Mouse (Mus musculus) liver, embryonic 14.5 days (tissue): Measurements from ENCODE around the gene A930033H14Rik. TPM values are rescaled to one million over a fixed set of nuclear protein-coding genes. Genes with fewer than 3 reads are reported as not detected.

Source experiments
- ATAC-seq: fragments of 200-750 bp; cut with Nextera tagmentation; 2 replicates; pipeline ENCODE4 v1.8.0; 2017; ENCODE audit warnings: moderate number of reproducible peaks, mild to moderate bottlenecking, moderate library complexity; ENCODE audit not compliant: insufficient read depth
- DNase-seq, 3 experiments: peaks; one replicate each; pipeline ENCODE4 v3.0.0-alpha.2; 2012 to 2013; ENCODE audit warnings: low read depth in 3 of 3, low spot score in 3 of 3
- H3K27ac ChIP-seq: fragments of 300-500 bp; sonication (generic); 2 replicates; pipeline ENCODE4 v1.5.1; 2014; ENCODE audit warnings: moderate library complexity, mild to moderate bottlenecking, control low read depth, inconsistent platforms
- H3K27me3 ChIP-seq: fragments of 300-500 bp; sonication (generic); 2 replicates; pipeline ENCODE4 v1.6.1; 2014; ENCODE audit warnings: mild to moderate bottlenecking, low read length, moderate library complexity; ENCODE audit not compliant: control insufficient read depth, insufficient read depth
- H3K36me3 ChIP-seq: fragments of 300-500 bp; sonication (generic); replicated peaks from 2 replicates; pipeline ENCODE4 v1.6.1; 2014; ENCODE audit warnings: low read depth; ENCODE audit not compliant: control insufficient read depth, insufficient read depth
- H3K4me1 ChIP-seq, 2 experiments: fragments of 200-500 bp in 1 of 2; fragments of 300-500 bp in 1 of 2; sonication (generic) in 1 of 2; replicated peaks; 2 replicates each; pipeline ENCODE4 v1.6.1; 2012 to 2014; ENCODE audit warnings: antibody characterized with exemption in 1 of 2, inconsistent platforms in 1 of 2, low read length in 1 of 2; ENCODE audit not compliant: control insufficient read depth in 2 of 2, insufficient read depth in 2 of 2
- H3K4me2 ChIP-seq: fragments of 300-500 bp; sonication (generic); 2 replicates; pipeline ENCODE4 v1.6.1; 2014; ENCODE audit warnings: low read depth, mild to moderate bottlenecking, control low read depth, moderate library complexity
- H3K4me3 ChIP-seq, 2 experiments: fragments of 200-500 bp in 1 of 2; fragments of 300-500 bp in 1 of 2; sonication (generic) in 1 of 2; 2 replicates each; pipeline ENCODE4 v1.5.1; 2012 to 2014; ENCODE audit warnings: low read depth in 2 of 2, low read length in 2 of 2, mild to moderate bottlenecking in 2 of 2, control low read depth in 1 of 2, inconsistent platforms in 1 of 2, moderate library complexity in 1 of 2; ENCODE audit not compliant: insufficient read depth in 1 of 2
- H3K9ac ChIP-seq: fragments of 300-500 bp; sonication (generic); replicated peaks from 2 replicates; pipeline ENCODE4 v1.6.1; 2014; ENCODE audit warnings: mild to moderate bottlenecking, control low read depth, moderate library complexity
- H3K9me3 ChIP-seq: fragments of 300-500 bp; sonication (generic); 2 replicates; pipeline ENCODE4 v1.6.1; 2016; ENCODE audit warnings: low read length, mixed read lengths; ENCODE audit not compliant: control insufficient read depth
- CTCF ChIP-seq: IDR thresholded peaks from 2 replicates; pipeline ENCODE4 v1.5.1; 2016; ENCODE audit warnings: antibody characterized with exemption, low read depth, control low read depth
- EP300 ChIP-seq: IDR thresholded peaks from 2 replicates; pipeline ENCODE4 v1.6.1; 2016; ENCODE audit warnings: antibody characterized with exemption, low read depth
- WGBS: fragments of 180-500 bp; shearing (Covaris S2); extraction: QIAGEN DNeasy Blood & Tissue Kit; methylation state at CpG from one replicate; pipeline ENCODE4 v1.1.7; 2014; ENCODE audit not compliant: insufficient replicate concordance; 5-methylcytosine and 5-hydroxymethylcytosine counted together
- polyA plus RNA-seq, 2 experiments: library from polyadenylated mRNA; depleted of rRNA in 1 of 2; stranded (reverse) in 1 of 2; unstranded in 1 of 2; fragments of >200 nt; fragmentation: Nextera tagmentation in 1 of 2; extraction: Ambion mirVana in 1 of 2; gene quantifications; 2 replicates each; pipeline versions ENCODE4 v1.2.1 to v1.2.3; 2012 to 2014

Gene A930033H14Rik
- polyA plus RNA-seq, 2 experiments: 0.18 to 0.51 TPM

DNA sequence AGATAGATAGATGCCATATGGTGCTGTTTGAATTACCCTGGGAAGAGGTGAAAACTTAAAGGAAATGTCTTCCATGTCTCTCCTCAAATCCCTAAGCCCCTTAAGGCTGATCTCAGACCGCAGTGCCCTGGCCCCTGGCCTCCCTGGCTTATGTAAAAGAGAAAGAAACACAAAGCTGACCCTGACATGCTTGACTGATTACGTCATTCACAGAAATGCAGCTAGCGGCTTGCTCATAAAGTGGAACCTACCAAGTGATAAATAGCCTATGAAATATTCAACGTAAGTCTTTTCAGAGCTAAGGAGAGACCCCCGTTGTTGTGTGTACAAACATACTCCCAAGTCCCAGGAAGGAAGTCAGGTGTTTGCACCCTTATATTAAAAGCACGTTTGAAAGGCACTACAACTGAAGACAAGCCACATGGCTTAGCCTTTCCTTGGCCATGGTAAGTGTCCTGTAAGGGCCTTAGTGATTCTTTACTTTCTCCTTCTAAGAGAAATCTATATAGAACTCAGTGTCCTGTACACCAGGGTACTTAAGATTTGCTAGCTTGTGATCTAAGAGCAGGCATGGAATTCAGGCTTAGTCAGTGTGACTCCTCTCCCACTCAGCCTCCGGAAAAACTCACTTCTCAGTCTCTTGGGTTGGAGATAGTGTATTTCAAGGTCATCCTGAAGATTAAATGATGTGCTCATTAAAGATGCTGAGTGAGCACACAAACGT is 8.1 kb downstream of the A930033H14Rik start:
- DNase-seq: no peak
- TF ChIP-seq CTCF (no peak), EP300 (no peak)

DNA sequence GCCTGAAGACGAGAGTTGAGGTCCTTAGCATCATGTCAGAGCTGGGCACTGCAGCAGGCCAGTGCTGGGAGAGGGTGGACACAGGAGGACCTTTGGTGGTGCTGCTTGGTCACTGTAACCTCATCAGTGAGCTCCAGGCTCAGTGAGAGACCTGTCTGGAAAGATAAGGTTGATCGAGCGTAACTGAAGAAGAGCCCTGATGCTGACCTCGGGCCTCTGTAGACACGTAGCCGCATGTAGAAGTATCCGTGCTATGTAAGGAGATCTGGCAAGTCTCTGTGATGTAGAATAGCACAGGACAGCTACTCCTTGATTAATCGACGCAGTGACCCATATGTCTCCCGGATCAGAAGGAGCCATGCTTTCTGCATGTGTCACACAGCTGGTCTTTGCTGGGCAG is 19.2 kb downstream of the A930033H14Rik start:
- H3K4me3 ChIP-seq: no peak overlapping the region
- H3K27ac ChIP-seq: no peak overlapping the region
- no peaks in the 10 kb centered on the region for H3K4me1 ChIP-seq
- WGBS: 67% methylated on average over 10 of the region's 10 CpGs
- no peak for DNase-seq
- no peaks in the 10 kb centered on the region for H3K36me3 ChIP-seq
- no peaks in the 10 kb centered on the region for H3K9me3 ChIP-seq
- no peaks in the 10 kb centered on the region for H3K27me3 ChIP-seq
- TF ChIP-seq EP300 (no peak), CTCF (no peak)
- no peak for ATAC-seq
- no peak overlapping the region for H3K9ac ChIP-seq
- H3K4me2 ChIP-seq: no peak overlapping the region

More for the DNA sequence above, 8.1 kb downstream of the A930033H14Rik start:
- H3K4me3 ChIP-seq: no peak overlapping the region
- no peaks in the 10 kb centered on the region for H3K36me3 ChIP-seq
- H3K27me3 ChIP-seq: no peaks in the 10 kb centered on the region
- no peaks in the 10 kb centered on the region for H3K9me3 ChIP-seq
- H3K27ac ChIP-seq: no peak overlapping the region
- no peaks in the 10 kb centered on the region for H3K4me1 ChIP-seq
- no peak for ATAC-seq
- no peak overlapping the region for H3K9ac ChIP-seq
- 45% methylated on average over 8 of the region's 8 CpGs for WGBS
- H3K4me2 ChIP-seq: no peak overlapping the region

DNA sequence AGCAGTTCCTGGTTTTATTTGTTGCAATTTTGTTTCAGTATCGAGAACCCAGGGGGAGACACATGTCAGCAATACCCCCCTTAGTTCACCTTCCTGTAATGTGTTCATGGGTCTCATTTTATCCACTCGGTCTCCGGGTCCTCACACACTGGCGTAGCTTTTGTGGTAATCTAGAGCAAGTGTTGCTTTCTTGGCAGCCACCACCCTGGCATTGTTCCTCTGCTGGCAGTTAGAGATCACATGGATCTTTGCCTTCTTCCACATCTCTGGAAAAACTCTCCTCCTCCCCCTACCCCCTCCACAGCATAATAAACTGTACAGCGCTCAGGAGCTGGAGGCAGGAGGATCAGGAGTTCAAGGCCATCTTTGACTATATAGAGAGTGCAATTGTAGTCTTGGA is 20.6 kb downstream of the A930033H14Rik start:
- TF ChIP-seq CTCF (no peak), EP300 (no peak)
- H3K36me3 ChIP-seq: no peaks in the 10 kb centered on the region
- 60% methylated on average over 5 of the region's 5 CpGs for WGBS
- H3K27ac ChIP-seq: no peak overlapping the region
- no peaks in the 10 kb centered on the region for H3K4me1 ChIP-seq
- H3K27me3 ChIP-seq: no peaks in the 10 kb centered on the region
- H3K4me2 ChIP-seq: no peak overlapping the region
- no peak overlapping the region for H3K9ac ChIP-seq
- DNase-seq: no peak
- H3K4me3 ChIP-seq: no peak overlapping the region
- no peaks in the 10 kb centered on the region for H3K9me3 ChIP-seq
- no peak for ATAC-seq

DNA sequence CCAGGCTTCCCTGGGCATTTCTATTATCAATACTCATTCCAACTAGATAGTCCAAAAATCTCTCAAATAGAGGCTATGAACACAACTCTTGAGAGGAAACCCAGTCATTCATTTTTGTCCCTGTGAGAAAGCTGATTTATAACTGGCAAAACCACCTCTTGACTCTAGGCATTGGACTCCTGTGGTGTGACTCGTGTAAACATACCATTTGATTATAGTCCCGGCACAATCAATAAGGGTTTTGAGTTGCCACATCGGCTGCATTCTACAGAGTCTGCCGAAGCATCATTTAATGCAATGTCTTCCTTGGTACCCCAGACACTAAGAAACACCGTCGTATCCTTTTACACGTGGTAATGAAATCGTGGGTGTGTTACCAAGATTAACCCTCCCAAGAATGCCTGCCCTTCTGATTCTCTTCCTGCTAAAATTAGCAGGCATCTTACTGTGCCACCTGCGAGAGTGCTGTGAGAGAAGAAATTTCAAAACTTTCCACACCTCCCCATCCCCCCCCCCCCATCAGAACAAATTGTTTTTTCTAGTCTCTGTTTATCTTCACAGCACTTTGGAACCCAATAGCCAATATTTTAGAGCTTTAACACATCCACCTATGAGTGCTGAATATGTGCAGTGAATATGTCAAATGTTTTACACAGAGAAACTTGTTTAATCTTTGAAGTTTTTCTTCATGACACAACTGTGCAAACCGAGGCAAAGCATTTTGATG is 22.3 kb downstream of the A930033H14Rik start:
- H3K9me3 ChIP-seq: no peaks in the 10 kb centered on the region
- TF ChIP-seq CTCF (no peak), EP300 (no peak)
- H3K4me3 ChIP-seq: no peak overlapping the region
- H3K4me1 ChIP-seq: no peaks in the 10 kb centered on the region
- H3K36me3 ChIP-seq: no peaks in the 10 kb centered on the region
- no peak overlapping the region for H3K4me2 ChIP-seq
- ATAC-seq: no peak
- no peak overlapping the region for H3K27ac ChIP-seq
- no peaks in the 10 kb centered on the region for H3K27me3 ChIP-seq
- no peak for DNase-seq
- WGBS: 54% methylated on average over 10 of the region's 10 CpGs
- H3K9ac ChIP-seq: no peak overlapping the region

DNA sequence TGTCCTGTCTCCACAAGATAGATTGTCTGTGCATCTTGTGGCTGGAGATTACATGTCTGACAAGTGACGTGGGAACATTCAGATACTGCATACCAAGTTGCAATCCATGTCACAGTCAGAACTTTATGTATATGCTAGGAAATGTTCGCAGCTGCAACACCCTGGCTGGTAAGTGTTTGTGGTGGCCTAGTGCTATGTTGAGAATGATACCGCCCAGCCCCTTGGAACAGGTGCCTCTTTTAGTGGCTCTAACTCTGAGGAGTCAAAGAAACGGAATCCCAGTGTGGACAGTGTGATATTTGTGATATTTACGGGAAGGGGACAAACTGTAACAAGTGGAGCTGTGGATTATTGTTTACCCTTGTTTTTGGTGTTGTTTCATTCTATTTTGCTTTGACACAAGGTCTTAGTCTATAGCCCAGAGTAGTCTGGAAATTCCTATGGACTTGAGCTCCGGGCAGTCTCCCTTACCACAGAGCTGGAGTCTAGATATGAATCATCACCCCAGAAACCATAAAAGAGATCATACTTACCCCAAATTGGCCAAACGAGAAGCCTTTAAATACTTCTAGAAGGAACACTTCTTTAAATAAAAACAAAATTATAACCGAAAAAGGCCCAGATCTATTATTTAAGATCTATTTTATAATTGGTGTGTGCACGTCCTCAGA is 25.0 kb downstream of the A930033H14Rik start:
- no peaks in the 10 kb centered on the region for H3K36me3 ChIP-seq
- no peaks in the 10 kb centered on the region for H3K4me1 ChIP-seq
- no peak for ATAC-seq
- no peak overlapping the region for H3K4me3 ChIP-seq
- H3K9ac ChIP-seq: no peak overlapping the region
- no peaks in the 10 kb centered on the region for H3K27me3 ChIP-seq
- TF ChIP-seq EP300 (no peak), CTCF (no peak)
- no peak overlapping the region for H3K4me2 ChIP-seq
- DNase-seq: no peak
- H3K27ac ChIP-seq: no peak overlapping the region
- no peaks in the 10 kb centered on the region for H3K9me3 ChIP-seq
- 56% methylated on average over 9 of the region's 9 CpGs for WGBS
